Mouse (Mus musculus) midbrain, embryonic 16.5 days (tissue): ENCODE measurements around the gene Slx4ip. TPM values are rescaled to one million over a fixed set of nuclear protein-coding genes. Genes with fewer than 3 reads are reported as not detected.
A peak's percentile ranks its signal among the peaks of the same experiment; 100 is the strongest.
"Not testable (repeated sequence)": the region's sequence is repeated elsewhere in the genome, so short reads cannot be mapped to it uniquely, and the experiment has no call there.

ENCODE experiments used
- ATAC-seq: fragments of 200-750 bp; cut with Nextera tagmentation; 2 replicates; pipeline ENCODE4 v1.8.0; 2017; ENCODE audit warnings: moderate TSS enrichment
- H3K27ac ChIP-seq: fragments of 300-500 bp; sonication (generic); 2 replicates; pipeline ENCODE4 v1.5.1; 2014; ENCODE audit warnings: mild to moderate bottlenecking, low read length, mixed read lengths
- H3K27me3 ChIP-seq: fragments of 300-500 bp; sonication (generic); 2 replicates; pipeline ENCODE4 v1.6.1; 2014; ENCODE audit warnings: low read depth, low read length, mixed read lengths; ENCODE audit not compliant: control insufficient read depth, insufficient read depth
- H3K36me3 ChIP-seq: fragments of 300-500 bp; sonication (generic); 2 replicates; pipeline ENCODE4 v1.6.1; 2014; ENCODE audit warnings: mild to moderate bottlenecking, low read length, moderate library complexity, mixed read lengths; ENCODE audit not compliant: control insufficient read depth, insufficient read depth
- H3K4me1 ChIP-seq: fragments of 300-500 bp; sonication (generic); 2 replicates; pipeline ENCODE4 v1.6.1; 2014; ENCODE audit warnings: mild to moderate bottlenecking, low read length, mixed read lengths; ENCODE audit not compliant: control insufficient read depth, insufficient read depth
- H3K4me2 ChIP-seq: fragments of 300-500 bp; sonication (generic); 2 replicates; pipeline ENCODE4 v1.6.1; 2014; ENCODE audit warnings: mild to moderate bottlenecking, low read length, mixed read lengths
- H3K4me3 ChIP-seq: fragments of 300-500 bp; sonication (generic); 2 replicates; pipeline ENCODE4 v1.5.1; 2014; ENCODE audit warnings: low read depth, mild to moderate bottlenecking, low read length, moderate library complexity, mixed read lengths
- H3K9ac ChIP-seq: fragments of 300-500 bp; sonication (generic); 2 replicates; pipeline ENCODE4 v1.6.1; 2014; ENCODE audit warnings: low read depth, low read length, mixed read lengths
- H3K9me3 ChIP-seq: fragments of 300-500 bp; sonication (generic); replicated peaks from 2 replicates; pipeline ENCODE4 v1.6.1; 2014; ENCODE audit warnings: mild to moderate bottlenecking, low read length, mixed read lengths; ENCODE audit not compliant: control insufficient read depth, poor library complexity, severe bottlenecking
- WGBS: fragments of 180-500 bp; shearing (Covaris S2); extraction: QIAGEN DNeasy Blood & Tissue Kit; methylation state at CpG from one replicate; pipeline ENCODE4 v1.1.7; 2014; 5-methylcytosine and 5-hydroxymethylcytosine counted together
- polyA plus RNA-seq: library from polyadenylated mRNA; unstranded; fragments of >200 nt; fragmentation: Nextera tagmentation; extraction: Ambion mirVana; gene quantifications from 2 replicates; pipeline ENCODE4 v1.2.1, GENCODE M21; 2015

Gene Slx4ip
- 13.2 and 15.7 TPM in 2 replicates for polyA plus RNA-seq

DNA sequence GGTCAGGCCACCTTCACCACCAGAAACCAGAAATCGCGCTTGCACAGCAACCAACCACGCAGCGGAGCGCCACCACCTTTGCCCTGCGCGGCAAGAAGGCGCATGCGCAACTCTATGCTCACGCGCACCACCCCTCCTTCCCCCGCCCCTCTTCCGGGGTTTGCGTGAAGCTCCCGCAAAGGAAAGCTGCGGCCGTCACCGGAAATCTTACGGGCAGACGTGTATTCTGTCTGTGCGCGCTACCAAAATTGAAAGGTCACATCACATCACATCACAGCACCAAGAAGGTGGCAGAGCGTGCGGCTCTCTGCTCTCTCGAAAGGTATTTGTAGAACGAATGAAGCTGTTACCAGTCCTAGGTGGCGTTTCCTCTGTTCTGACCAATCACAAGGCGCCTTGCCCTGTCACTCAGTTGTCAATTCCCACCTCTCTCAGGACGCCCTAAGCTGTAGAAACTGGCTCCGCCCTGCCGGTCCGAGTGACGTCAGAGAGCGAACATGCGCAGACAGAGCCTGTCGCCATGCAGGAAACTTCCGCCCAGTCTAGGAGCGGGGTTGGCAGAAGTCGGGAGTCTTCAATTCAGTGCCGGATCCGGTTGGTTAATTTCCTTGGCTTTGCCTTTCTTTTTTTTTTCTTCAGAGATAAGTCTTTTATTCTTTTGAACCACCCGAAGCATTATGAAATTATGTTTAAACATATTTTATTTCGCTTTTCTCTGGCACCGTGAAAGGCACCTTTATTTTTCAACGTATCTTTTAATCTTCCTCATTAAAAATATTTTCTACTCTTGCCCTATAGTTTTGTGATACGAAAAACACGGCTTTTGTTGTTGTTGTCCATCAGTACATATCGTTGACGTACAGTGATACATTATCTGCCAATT lies at the start of gene Slx4ip, which contains the start of the genes AL731706.1 and Mkks:
Gene Slx4ip, plus strand, starts transcription at position 151 of the 883 bp plus-strand sequence.
Gene AL731706.1, minus strand, starts transcription at position 322 of the 883 bp plus-strand sequence.
Gene Mkks, minus strand, starts transcription at position 322 of the 883 bp plus-strand sequence.
- Histone ChIP-seq H3K9ac (peak within 1 kb of the TSS; percentile 90), H3K4me2 (peak within 1 kb of the TSS; percentile 56), H3K4me3 (peak within 1 kb of the TSS; percentile 79), H3K27me3 (no peaks in the 10 kb centered on the region), H3K9me3 (no peaks in the 10 kb centered on the region), H3K4me1 (peaks cover 21% of the 10 kb centered on the region), H3K36me3 (no peaks in the 10 kb centered on the region), H3K27ac (peak within 1 kb of the TSS; percentile 98)
- WGBS: under 1% methylated on average over 49 of the region's 49 CpGs
- ATAC-seq: peak; percentile 99

DNA sequence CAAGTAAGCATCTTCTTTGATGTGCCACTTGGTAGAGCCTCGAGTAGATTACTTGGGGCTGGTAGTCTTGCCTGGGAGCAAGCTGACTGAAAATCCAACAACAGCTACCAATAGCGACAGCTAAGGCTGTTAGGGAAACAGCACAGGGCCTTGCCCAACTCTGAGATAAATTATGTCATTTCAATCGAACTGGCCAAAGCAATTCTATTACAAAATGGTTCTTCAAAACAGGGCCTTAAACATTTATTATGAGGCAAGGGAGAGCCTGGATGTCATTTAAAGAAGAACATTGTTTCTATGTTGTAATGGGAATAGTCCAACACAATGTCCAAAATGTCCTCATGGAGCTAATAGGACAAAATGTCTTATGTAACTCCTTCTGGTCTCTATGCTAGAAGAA lies 40.7 kb upstream of the Slx4ip start:
- H3K9me3 ChIP-seq: no peaks in the 10 kb centered on the region
- no peak for ATAC-seq
- WGBS: 78% methylated on average over 3 of the region's 3 CpGs
- H3K36me3 ChIP-seq: no peaks in the 10 kb centered on the region
- peaks cover 10% of the 10 kb centered on the region for H3K4me1 ChIP-seq
- H3K27ac ChIP-seq: no peak overlapping the region
- H3K4me2 ChIP-seq: no peak overlapping the region
- H3K9ac ChIP-seq: no peak overlapping the region
- no peak overlapping the region for H3K4me3 ChIP-seq
- H3K27me3 ChIP-seq: no peaks in the 10 kb centered on the region

DNA sequence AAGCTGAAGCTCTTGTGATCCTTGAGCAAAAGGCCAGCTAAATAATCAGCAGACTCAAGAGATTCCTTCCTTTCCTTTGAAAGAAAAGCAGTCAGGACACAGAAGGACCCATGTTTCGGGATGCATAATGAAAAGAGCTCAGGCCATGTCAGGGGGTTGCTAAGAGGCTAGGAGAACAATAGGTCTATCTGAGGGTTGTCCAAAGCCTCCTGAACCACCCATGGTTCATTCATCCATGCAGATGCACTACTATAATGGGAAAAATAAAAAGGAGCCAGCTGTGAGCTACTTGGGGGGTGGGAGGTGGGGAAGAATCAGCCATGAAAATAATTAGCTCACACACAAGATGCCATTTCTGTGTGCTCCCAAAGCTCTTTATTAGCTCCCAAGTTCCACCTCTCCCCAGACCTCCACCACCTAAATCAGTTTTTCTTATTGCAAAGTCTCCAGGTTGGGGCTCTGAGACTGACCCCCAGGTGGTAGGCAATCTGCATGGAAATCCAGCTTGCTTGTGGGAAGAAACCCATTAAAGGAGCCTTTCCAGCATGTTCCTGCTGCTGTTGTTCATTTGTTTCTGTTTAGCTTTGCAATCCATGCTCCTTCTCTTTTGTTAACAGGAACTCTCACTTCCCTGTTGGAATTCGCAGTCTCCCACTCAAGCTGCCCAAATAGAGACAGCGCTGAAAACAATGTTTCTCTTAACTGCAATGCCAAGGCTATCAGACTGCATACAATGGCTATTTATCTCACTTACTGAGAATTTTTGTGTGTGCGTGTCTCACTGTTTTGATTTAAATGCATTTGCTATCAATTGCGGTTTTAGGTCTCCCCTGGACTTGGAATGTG lies 36.3 kb upstream of the Slx4ip start:
- Histone ChIP-seq H3K4me1 (peaks cover 10% of the 10 kb centered on the region), H3K4me2 (no peak overlapping the region), H3K9ac (no peak overlapping the region), H3K27ac (0 out of 2 replicates have a peak overlapping the region, but pooled peaks have one; percentile 19), H3K9me3 (no peaks in the 10 kb centered on the region), H3K27me3 (no peaks in the 10 kb centered on the region), H3K4me3 (no peak overlapping the region), H3K36me3 (no peaks in the 10 kb centered on the region)
- WGBS: 7% methylated on average over 5 of the region's 5 CpGs
- peak; percentile 64; the same call in 1 of the 2 replicates for ATAC-seq

DNA sequence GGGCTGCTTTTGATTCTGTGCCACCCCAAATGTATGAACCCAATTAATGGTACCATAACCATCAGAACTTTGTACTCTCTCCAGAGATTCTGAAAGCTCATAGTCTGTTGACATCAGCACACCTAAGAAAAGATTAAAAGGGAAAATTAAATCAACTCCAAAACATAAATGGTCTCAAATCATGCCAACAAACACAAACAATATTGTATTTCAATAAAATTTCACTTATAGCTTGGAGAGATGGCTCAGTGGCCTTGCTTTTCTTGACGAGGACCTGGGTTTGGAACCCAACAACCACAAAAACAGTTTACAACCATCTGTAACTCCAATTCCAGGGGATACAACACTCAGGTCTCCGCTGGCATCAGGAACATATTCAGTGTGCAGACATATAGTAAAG lies 5.4 kb upstream of the Slx4ip start, which contains the start of gene AL731706.2:
Gene AL731706.2, minus strand, starts transcription at position 101 of the 400 bp plus-strand sequence.
- no peak within 1 kb of the TSS for H3K4me3 ChIP-seq
- H3K27ac ChIP-seq: no peak within 1 kb of the TSS
- H3K9ac ChIP-seq: no peak within 1 kb of the TSS
- ATAC-seq: no peak
- H3K27me3 ChIP-seq: no peaks in the 10 kb centered on the region
- no peak within 1 kb of the TSS for H3K4me2 ChIP-seq
- no peaks in the 10 kb centered on the region for H3K9me3 ChIP-seq
- WGBS: 97% methylated on average over 2 of the region's 2 CpGs
- peaks cover 12% of the 10 kb centered on the region for H3K4me1 ChIP-seq
- peaks cover 10% of the 10 kb centered on the region; the same call in 1 of the 2 replicates for H3K36me3 ChIP-seq

DNA sequence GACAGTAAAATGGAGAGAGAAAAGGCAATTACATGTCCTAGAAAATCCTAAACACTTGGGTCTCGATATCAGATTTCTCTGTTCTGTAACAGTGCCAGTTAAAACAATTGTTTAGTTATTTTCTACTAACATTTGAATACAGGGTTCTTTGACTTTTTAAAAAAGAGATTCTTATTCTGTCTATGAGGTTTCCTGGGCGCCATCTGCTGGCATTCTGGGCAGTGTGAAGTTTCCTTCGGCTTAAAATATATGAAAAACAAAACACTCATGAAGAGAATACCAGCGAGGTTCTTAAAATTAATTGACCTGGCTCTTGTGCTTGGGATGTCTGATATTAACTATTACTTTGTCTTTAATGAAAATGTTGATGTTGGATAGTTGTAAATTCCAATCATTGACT lies 4.2 kb upstream of the Slx4ip start:
- 60% methylated on average over 4 of the region's 4 CpGs for WGBS
- Histone ChIP-seq H3K9me3 (no peaks in the 10 kb centered on the region), H3K9ac (no peak overlapping the region), H3K27ac (no peak overlapping the region), H3K4me3 (no peak overlapping the region), H3K4me1 (peaks cover 12% of the 10 kb centered on the region), H3K4me2 (no peak overlapping the region), H3K27me3 (no peaks in the 10 kb centered on the region), H3K36me3 (0 out of 2 replicates have a peak, but pooled peaks cover 5% of the 10 kb centered on the region)
- ATAC-seq: no peak

DNA sequence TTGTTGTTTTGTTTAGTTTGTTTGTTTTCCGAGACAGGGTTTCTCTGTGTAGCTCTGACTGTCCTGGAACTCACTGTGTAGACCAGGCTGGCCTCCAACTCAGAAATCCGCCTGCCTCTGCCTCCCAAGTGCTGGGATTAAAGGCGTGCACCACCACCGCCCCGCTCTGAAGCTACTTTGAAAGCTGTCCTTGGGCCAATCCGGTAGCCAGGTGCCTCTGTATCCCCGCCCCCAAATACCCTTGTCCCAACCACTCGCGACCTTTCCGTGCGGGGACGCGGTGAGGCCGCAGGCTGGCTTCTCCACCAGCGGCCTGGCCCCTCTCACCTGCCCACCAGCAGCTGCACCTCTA lies 326 bp upstream of the Slx4ip start:
- not testable (repeated sequence) for H3K9me3 ChIP-seq, H3K27me3 ChIP-seq, H3K36me3 ChIP-seq
- Histone ChIP-seq H3K4me1 (peaks cover 21% of the 10 kb centered on the region), H3K4me3 (peak overlapping the region; percentile 79), H3K27ac (peak overlapping the region; percentile 98), H3K9ac (peak overlapping the region; percentile 90), H3K4me2 (peak overlapping the region; percentile 56)
- ATAC-seq: peak; percentile 67
- 7% methylated on average over 15 of the region's 15 CpGs for WGBS

DNA sequence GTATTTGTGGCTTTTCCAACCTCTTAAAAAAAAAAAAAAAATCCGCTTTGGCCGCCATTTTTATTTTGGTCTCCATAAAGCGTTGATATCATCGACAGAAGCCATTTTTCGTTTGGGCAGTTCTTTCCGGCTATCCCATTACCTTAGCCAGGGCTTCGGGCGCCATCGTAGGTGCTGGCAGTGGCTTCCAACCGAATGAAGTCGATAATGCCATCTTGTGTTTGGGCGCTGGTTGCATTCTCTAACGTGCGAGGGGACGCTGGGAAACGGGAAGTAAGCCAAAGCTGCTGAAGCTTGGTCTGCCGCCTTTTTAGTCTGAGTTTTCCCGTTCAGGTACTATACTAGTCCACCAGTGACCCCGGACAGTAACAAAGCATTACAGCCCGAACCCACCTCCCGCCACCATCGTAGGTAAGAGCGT lies 943 bp downstream of the Slx4ip start:
- no peaks in the 10 kb centered on the region for H3K9me3 ChIP-seq
- H3K4me3 ChIP-seq: peak overlapping the region; percentile 79
- H3K36me3 ChIP-seq: no peaks in the 10 kb centered on the region
- WGBS: under 1% methylated on average over 23 of the region's 23 CpGs
- H3K4me2 ChIP-seq: peak overlapping the region; percentile 54
- H3K4me1 ChIP-seq: peaks cover 19% of the 10 kb centered on the region
- H3K27ac ChIP-seq: peak overlapping the region; percentile 98
- H3K27me3 ChIP-seq: no peaks in the 10 kb centered on the region
- peak; percentile 89 for ATAC-seq
- H3K9ac ChIP-seq: peak overlapping the region; percentile 78

DNA sequence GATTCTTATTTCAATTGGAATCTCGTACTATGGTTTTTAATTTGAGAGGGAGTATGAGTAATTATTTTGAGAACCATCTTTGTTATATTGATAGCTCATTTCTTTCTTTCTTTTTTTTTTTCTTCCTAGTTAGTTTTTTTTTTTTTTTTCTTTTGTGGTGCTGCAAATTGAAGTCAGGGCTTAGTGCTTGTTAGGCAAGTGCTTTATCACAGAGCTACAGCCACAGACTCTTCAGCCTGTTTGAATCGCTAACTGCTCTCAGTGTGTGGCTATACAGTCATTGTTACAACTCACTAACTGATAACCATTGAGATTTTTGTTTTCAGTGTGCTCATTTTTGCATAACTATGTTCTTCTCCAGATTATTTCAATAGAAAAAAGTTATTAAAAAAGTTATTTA lies 3.5 kb downstream of the Slx4ip start:
- Histone ChIP-seq H3K36me3 (no peaks in the 10 kb centered on the region), H3K4me2 (no peak overlapping the region), H3K4me3 (no peak overlapping the region), H3K27ac (no peak overlapping the region), H3K9me3 (no peaks in the 10 kb centered on the region), H3K27me3 (no peaks in the 10 kb centered on the region), H3K9ac (no peak overlapping the region), H3K4me1 (peaks cover 14% of the 10 kb centered on the region)
- no peak for ATAC-seq
- WGBS: 60% methylated on average over 2 of the region's 2 CpGs
